Mouse (Mus musculus): Measurements from ENCODE around the gene Ccdc51.

- TF ChIP-seq POLR2A (IDR thresholded peaks at IDR 0.05; ENCODE audit: insufficient read depth, low read length) (no peak), CTCF (IDR thresholded peaks at IDR 0.05; ENCODE audit: low read depth, low read length) (no peak)
Observed at GRCm38 (mm10) chr9:109060898-109061295, 21.4 kb upstream of the Ccdc51 start.

Data from ES-Bruce4 (cell line).